Mouse (Mus musculus) ES-Bruce4 (cell line): ENCODE data around the gene Far1.

Experiments used
- CTCF ChIP-seq: IDR thresholded peaks from one replicate; pipeline ENCODE4 v1.8.1; 2011; ENCODE audit warnings: low read depth, low read length
- POLR2A ChIP-seq: IDR thresholded peaks from one replicate; pipeline ENCODE4 v1.8.1; 2011; ENCODE audit warnings: low read length; ENCODE audit not compliant: insufficient read depth

DNA sequence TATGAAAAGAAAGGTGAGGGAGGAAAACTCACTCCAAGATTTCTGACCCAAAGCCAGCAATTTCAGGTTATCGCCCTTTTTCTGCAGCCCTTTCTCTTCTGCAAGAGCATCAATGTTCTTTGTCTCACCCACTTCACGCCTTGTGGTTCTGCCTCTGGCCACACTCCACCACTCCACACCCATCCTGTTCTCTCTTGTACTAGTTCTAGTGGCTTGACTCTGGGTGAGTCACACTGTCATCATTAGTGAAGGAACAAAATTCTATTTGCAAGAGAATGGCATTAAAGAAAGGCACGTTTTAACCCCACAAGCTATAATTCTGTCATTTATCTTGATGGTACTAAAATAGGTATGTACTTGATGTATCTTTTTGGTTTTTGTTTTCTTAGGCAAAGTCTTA is 15.2 kb upstream of the Far1 start:
- TF ChIP-seq CTCF, result no peak
- TF ChIP-seq POLR2A, result no peak
